Mouse (Mus musculus): Measurements from ENCODE around the gene Phf14.

DNA sequence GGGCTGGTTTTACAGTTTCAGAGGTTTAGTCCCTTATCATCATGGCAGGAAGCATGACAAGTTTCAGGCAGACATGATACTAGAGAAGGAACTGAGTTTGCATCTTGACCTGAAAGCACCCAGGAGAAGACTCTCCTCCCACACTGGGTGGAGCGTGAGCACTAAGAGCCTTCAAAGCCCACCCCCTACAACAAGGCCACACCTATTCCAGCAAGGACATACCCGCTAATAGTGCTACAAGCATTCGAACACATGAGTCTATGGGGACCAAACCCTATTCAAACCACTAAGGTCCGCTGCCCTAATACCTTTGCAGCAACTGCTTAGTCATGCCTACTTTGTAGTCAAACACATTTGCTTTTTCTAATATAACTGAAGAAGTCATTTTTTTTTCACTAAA lies 189.5 kb downstream of the Phf14 start:
- TF ChIP-seq CTCF (IDR thresholded peaks at IDR 0.05; ENCODE audit: low read depth, low read length) (no peak), POLR2A (IDR thresholded peaks at IDR 0.05; ENCODE audit: extremely low read depth, insufficient read depth, low read length) (no peak)
